Mouse (Mus musculus): ENCODE measurements around the gene Nos2. TPM values are rescaled to one million over a fixed set of nuclear protein-coding genes. Genes with fewer than 3 reads are reported as not detected.
A peak's percentile ranks its signal among the peaks of the same experiment; 100 is the strongest.
"Not testable (repeated sequence)": the region's sequence is repeated elsewhere in the genome, so short reads cannot be mapped to it uniquely, and the experiment has no call there.

The Nos2 gene
- polyA plus RNA-seq, 1 experiment from 2014 or later, result 5.3 TPM

DNA sequence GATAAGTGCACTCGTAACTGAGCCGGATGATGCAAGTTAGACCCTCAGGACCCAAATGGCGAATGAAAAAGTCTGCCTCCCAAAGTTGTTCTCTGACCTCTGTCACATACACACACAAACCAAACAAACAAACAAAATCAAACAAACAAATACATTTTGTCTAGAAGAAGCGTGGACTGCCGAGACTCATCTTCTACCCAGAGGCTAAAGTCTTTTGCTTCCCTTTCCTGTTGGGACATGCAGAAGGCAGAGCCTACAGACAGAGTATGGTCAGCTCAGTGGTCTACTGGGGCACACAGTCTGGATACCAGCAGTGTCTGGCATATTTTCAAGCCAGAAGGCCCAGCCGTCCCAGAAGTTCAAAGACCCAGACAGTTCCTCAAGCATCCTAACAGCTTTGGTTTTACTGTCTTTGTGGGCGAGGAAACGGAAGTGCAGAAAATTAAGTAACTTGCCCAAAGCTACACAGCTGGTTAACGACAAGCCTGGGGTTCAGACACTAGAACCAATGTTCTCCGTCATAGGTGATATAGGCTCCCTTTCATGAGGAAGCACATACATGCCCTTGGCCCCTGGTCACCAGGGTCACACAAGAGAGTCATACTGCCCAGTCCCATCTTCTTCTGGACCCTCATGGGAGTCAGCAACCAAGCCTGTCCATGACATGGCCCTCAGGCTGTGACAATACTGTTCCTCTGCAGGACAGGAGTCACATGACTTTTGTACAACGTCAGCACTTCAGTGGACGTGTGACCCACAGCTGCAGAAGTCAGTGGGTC is 62.1 kb downstream of the Nos2 start:
- Histone ChIP-seq H3K27me3 (replicated peaks; ENCODE audit: insufficient read depth, low read length) (no peaks in the 10 kb centered on the region), H3K4me2 (replicated peaks; ENCODE audit: low read depth, low read length) (peak overlapping the region; percentile 54), H3K36me3 (ENCODE audit: insufficient read depth, low read length) (no peaks in the 10 kb centered on the region), H3K4me3 (ENCODE audit: low read depth, low read length) (peak overlapping the region; percentile 46; the same call in 1 of the 2 replicates), H3K27ac (ENCODE audit: low read length) (no peak overlapping the region), H3K9me3 (ENCODE audit: low read length) (no peaks in the 10 kb centered on the region), H3K9ac (replicated peaks; ENCODE audit: low read depth) (no peak overlapping the region), H3K4me1 (ENCODE audit: insufficient read depth, low read depth, low read length) (peaks cover 4% of the 10 kb centered on the region; the same call in 1 of the 2 replicates)
- 68% methylated on average over 12 of the region's 12 CpGs for WGBS
- DNase-seq (ENCODE audit: low spot score) (peak; percentile 26), ATAC-seq (no peak)
- TF ChIP-seq EP300 (IDR thresholded peaks at IDR 0.05) (no peak), CTCF (IDR thresholded peaks at IDR 0.05) (no peak)

DNA sequence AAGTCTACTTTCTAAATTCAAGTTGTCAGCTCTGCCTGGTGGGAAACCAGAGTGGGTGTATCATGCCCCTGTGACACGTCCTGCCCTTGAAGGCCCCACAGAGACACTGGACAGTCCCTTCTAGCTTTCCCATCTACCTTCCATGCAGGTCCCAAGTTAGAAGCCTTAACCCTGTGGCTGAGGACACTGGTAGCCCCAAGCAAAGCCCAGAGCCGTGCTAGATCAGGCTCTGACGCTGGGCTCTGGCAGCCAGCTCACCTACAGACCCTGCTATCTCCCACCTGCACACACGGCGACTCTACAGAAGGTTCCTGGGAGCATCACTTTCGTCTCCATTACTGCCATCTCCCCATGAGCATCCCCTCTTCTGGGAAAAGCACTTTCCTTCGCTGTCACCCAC is 63.0 kb downstream of the Nos2 start:
- peak overlapping the region; percentile 46 for H3K4me3 ChIP-seq (ENCODE audit: low read depth, low read length)
- no peak overlapping the region; the same call in 1 of the 2 replicates for H3K9ac ChIP-seq (replicated peaks; ENCODE audit: low read depth)
- H3K27me3 ChIP-seq (replicated peaks; ENCODE audit: insufficient read depth, low read length), result no peaks in the 10 kb centered on the region
- ATAC-seq (no peak), DNase-seq (ENCODE audit: low spot score) (no peak)
- peak overlapping the region; percentile 54 for H3K4me2 ChIP-seq (replicated peaks; ENCODE audit: low read depth, low read length)
- peaks cover 4% of the 10 kb centered on the region; the same call in 1 of the 2 replicates for H3K4me1 ChIP-seq (ENCODE audit: insufficient read depth, low read depth, low read length)
- WGBS, result 80% methylated on average over 7 of the region's 7 CpGs
- no peak for TF ChIP-seq CTCF (IDR thresholded peaks at IDR 0.05)
- no peaks in the 10 kb centered on the region for H3K9me3 ChIP-seq (ENCODE audit: low read length)
- H3K36me3 ChIP-seq (ENCODE audit: insufficient read depth, low read length), result no peaks in the 10 kb centered on the region
- no peak overlapping the region for H3K27ac ChIP-seq (ENCODE audit: low read length)

DNA sequence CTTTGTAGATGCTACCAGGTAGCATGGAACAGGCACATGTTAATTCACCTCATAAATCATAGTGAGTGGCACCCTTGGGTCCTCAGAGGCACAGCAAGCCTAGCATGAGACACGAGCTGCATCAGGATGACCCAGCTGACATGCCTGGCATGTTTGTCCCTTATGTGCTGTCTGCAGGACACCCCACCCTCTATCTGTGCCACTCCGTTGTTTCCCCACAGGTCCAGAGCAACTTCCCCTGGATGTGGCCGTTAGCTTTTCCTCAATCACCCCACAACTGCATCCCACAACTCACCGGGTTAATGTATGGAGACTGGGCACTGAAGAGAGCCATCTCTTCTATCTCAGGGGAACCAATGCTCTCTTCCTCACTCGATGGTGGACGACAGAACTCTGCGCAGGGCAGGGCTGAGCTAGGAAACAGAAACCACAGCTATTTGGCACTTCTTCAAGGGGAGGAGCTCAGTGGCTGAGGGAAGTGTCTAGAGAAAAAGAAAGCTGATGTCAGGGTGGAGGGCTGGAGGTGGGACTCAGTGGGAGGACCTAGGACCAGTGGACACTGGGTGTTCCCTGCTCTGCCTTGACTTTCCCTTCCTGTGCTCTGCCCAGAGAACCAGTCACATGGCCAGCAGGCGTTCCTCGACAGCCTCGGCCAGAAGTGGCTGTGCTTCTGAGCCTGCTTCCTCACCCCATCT is 64.0 kb downstream of the Nos2 start, which contains the start of gene Lgals9:
Gene Lgals9 (minus strand): TSS at position 464 of the 695 bp plus-strand sequence.
- peak within 1 kb of the TSS; percentile 54 for H3K4me2 ChIP-seq (replicated peaks; ENCODE audit: low read depth, low read length)
- WGBS, result 28% methylated on average over 10 of the region's 10 CpGs
- H3K4me1 ChIP-seq (ENCODE audit: insufficient read depth, low read depth, low read length), result peaks cover 4% of the 10 kb centered on the region; the same call in 1 of the 2 replicates
- TF ChIP-seq EP300 (IDR thresholded peaks at IDR 0.05) (no peak; the same call in 1 of the 2 replicates), CTCF (IDR thresholded peaks at IDR 0.05) (peak; percentile 19)
- no peaks in the 10 kb centered on the region for H3K9me3 ChIP-seq (ENCODE audit: low read length)
- H3K4me3 ChIP-seq (ENCODE audit: low read depth, low read length), result peak within 1 kb of the TSS; percentile 46
- DNase-seq (ENCODE audit: low spot score) (peak; percentile 96), ATAC-seq (peak; percentile 98)
- peak within 1 kb of the TSS; percentile 43 for H3K9ac ChIP-seq (replicated peaks; ENCODE audit: low read depth)
- H3K27me3 ChIP-seq (replicated peaks; ENCODE audit: insufficient read depth, low read length), result no peaks in the 10 kb centered on the region
- no peaks in the 10 kb centered on the region for H3K36me3 ChIP-seq (ENCODE audit: insufficient read depth, low read length)
- peak within 1 kb of the TSS; percentile 80 for H3K27ac ChIP-seq (ENCODE audit: low read length)

DNA sequence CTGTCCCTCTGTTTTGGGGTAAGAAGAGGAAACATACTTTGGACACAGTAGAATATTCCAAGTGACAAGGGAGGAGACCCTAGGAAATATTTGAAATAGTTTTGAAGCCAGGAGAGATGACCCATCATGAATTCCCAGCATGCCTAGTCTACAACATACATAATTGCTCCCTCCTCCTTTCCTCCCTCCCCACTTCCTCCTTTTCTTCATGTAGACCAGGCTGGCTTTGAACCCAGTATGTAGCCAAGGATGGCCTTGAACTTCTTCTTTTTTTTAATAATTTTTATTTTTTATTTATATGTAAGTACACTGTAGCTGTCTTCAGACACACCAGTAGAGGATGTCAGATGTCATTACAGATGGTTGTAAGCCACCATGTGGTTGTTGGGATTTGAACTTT is 64.9 kb downstream of the Nos2 start:
- H3K27ac ChIP-seq (ENCODE audit: low read length), result peak overlapping the region; percentile 80
- peaks cover 4% of the 10 kb centered on the region; the same call in 1 of the 2 replicates for H3K4me1 ChIP-seq (ENCODE audit: insufficient read depth, low read depth, low read length)
- peak; percentile 9 for DNase-seq (ENCODE audit: low spot score)

DNA sequence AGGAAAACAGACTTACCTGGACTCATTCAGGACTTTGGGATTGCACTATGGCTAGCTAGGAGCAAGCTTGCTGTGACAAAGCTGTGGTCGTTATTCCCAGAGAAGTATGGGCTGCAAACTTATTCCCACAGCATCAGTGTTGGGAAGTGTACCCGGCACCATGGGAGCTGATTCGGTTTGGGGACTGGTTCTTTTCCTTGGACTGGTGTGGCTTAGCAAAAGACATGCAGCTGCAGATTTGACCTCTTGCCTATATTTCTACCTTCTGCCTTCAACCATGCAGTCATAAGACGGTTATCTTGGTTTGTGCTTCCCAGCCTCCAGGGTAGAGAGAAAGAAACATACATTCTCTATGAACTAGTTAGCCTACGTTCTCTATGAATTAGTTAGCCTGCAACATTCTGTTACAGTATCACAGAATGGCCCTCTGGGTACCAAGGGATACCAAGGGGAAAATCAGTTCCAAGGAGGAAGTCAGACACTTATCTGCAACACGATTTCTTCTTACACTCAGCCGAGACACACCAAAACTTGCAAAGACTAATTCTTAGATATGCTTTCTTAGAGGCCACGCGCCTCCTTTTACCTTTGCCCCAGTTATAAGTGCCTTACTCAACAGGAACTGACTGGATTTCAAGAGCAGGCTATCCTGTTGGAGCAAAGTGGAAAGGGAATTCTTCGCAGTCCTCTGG is 65.9 kb downstream of the Nos2 start:
- no peak overlapping the region for H3K4me2 ChIP-seq (replicated peaks; ENCODE audit: low read depth, low read length)
- DNase-seq (ENCODE audit: low spot score) (no peak), ATAC-seq (no peak)
- no peak overlapping the region for H3K4me3 ChIP-seq (ENCODE audit: low read depth, low read length)
- 77% methylated on average over 10 of the region's 10 CpGs for WGBS
- no peak overlapping the region for H3K27ac ChIP-seq (ENCODE audit: low read length)
- no peaks in the 10 kb centered on the region for H3K27me3 ChIP-seq (replicated peaks; ENCODE audit: insufficient read depth, low read length)
- no peaks in the 10 kb centered on the region for H3K9me3 ChIP-seq (ENCODE audit: low read length)
- H3K9ac ChIP-seq (replicated peaks; ENCODE audit: low read depth), result no peak overlapping the region
- TF ChIP-seq CTCF (IDR thresholded peaks at IDR 0.05) (no peak), EP300 (IDR thresholded peaks at IDR 0.05) (no peak)
- H3K4me1 ChIP-seq (ENCODE audit: insufficient read depth, low read depth, low read length), result peaks cover 4% of the 10 kb centered on the region; the same call in 1 of the 2 replicates
- no peaks in the 10 kb centered on the region for H3K36me3 ChIP-seq (ENCODE audit: insufficient read depth, low read length)

More for the DNA sequence above, 64.9 kb downstream of the Nos2 start:
- Histone ChIP-seq H3K9me3 (ENCODE audit: low read length) (no peaks in the 10 kb centered on the region), H3K27me3 (replicated peaks; ENCODE audit: insufficient read depth, low read length) (no peaks in the 10 kb centered on the region), H3K36me3 (ENCODE audit: insufficient read depth, low read length) (no peaks in the 10 kb centered on the region), H3K4me2 (replicated peaks; ENCODE audit: low read depth, low read length) (peak overlapping the region; percentile 54; the same call in 1 of the 2 replicates), H3K4me3 (ENCODE audit: low read depth, low read length) (no peak overlapping the region), H3K9ac (replicated peaks; ENCODE audit: low read depth) (no peak overlapping the region)
- no peak for TF ChIP-seq CTCF (IDR thresholded peaks at IDR 0.05)
- no peak for TF ChIP-seq EP300 (IDR thresholded peaks at IDR 0.05)
- no peak for ATAC-seq

DNA sequence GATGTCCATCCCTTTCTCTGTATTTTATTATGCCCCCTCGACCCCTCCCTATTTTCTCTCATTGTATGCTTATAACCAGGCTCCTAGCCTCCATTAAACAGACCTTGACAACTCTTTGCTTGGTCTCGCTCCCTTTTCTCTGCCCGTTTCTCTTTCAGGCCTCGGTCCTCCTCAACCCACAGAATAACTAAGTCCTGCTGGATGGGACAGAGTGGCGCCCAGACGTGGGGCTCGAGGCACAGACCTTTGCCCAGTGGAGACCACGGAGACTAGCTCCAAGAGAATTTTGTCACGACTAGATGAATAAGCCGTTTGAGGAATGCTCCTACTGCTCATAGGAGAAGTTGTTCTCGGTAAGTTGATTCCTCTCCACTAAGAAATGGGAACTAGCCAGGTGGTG is 68.6 kb downstream of the Nos2 start:
- H3K4me3 ChIP-seq (ENCODE audit: low read depth, low read length); H3K4me2 ChIP-seq (replicated peaks; ENCODE audit: low read depth, low read length); H3K9me3 ChIP-seq (ENCODE audit: low read length); H3K27ac ChIP-seq (ENCODE audit: low read length); H3K9ac ChIP-seq (replicated peaks; ENCODE audit: low read depth); ATAC-seq; DNase-seq (ENCODE audit: low spot score); H3K4me1 ChIP-seq (ENCODE audit: insufficient read depth, low read depth, low read length); H3K27me3 ChIP-seq (replicated peaks; ENCODE audit: insufficient read depth, low read length); H3K36me3 ChIP-seq (ENCODE audit: insufficient read depth, low read length): not testable (repeated sequence)
- 89% methylated on average over 11 of the region's 11 CpGs for WGBS
